Mouse (Mus musculus) erythroblast, embryonic 14.5 days (primary cell): ENCODE data around the gene Cux2.

ENCODE experiments used
- GATA1 ChIP-seq: IDR thresholded peaks from 2 replicates; pipeline ENCODE4 v1.6.1; 2012; ENCODE audit warnings: low read length, inconsistent platforms, mixed read lengths
- TAL1 ChIP-seq: IDR thresholded peaks from 3 replicates; pipeline ENCODE4 v1.6.1; 2012; ENCODE audit warnings: low read length, inconsistent platforms, mixed read lengths

GRCm38 (mm10) chr5:121839128-121839473, 210.8 kb downstream of the Cux2 start:
- TF ChIP-seq GATA1 (no peak), TAL1 (no peak)
